Mouse (Mus musculus): ENCODE data around the gene Slc4a3. TPM values are rescaled to one million over a fixed set of nuclear protein-coding genes. Genes with fewer than 3 reads are reported as not detected.

The Slc4a3 gene
- polyA plus RNA-seq, 1 experiment from 2014 or later = 1.1 TPM

DNA sequence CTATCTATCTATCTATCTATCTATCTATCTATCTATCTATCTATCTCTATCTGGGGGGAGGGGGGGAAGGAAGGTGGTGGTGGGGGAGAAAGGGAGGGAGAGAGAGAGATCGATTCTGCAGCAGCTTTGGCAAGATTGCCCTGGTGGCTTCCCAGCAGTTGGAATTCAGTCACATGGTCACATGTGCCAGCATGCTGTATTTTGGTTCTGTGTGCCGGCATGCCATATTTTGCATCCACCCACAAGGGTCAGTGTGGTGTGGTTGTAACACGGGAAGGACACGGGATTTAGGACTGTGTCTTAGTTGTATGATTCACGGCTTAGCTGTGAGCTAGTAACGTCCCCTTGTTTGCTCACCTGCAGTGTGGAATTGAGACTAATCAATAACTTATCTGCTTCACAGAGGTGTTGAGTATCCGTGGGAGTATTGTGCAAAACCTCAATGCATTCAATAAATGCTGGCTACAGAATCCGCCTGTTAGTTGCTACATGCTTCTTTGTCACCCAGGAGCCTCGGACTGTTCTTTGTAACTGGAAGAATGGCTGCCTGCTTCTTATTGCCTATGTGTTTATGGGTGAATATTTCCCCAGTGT lies 7.4 kb upstream of the Slc4a3 start:
- Histone ChIP-seq H3K27ac (ENCODE audit: low read length) (no peak overlapping the region), H3K4me1 (ENCODE audit: control insufficient read depth, low read depth, low read length) (no peaks in the 10 kb centered on the region), H3K36me3 (ENCODE audit: control insufficient read depth, insufficient read depth) (no peaks in the 10 kb centered on the region), H3K9ac (ENCODE audit: low read depth, low read length) (no peak overlapping the region), H3K9me3 (replicated peaks; ENCODE audit: control insufficient read depth, low read length) (no peaks in the 10 kb centered on the region), H3K27me3 (ENCODE audit: control insufficient read depth, insufficient read depth, low read depth, low read length) (no peaks in the 10 kb centered on the region), H3K4me2 (ENCODE audit: low read depth, low read length) (no peak overlapping the region), H3K4me3 (ENCODE audit: low read depth, low read length) (no peak overlapping the region)
- ATAC-seq (ENCODE audit: low read depth) = no peak
- 59% methylated on average over 9 of the region's 9 CpGs for WGBS (ENCODE audit: insufficient replicate concordance)

DNA sequence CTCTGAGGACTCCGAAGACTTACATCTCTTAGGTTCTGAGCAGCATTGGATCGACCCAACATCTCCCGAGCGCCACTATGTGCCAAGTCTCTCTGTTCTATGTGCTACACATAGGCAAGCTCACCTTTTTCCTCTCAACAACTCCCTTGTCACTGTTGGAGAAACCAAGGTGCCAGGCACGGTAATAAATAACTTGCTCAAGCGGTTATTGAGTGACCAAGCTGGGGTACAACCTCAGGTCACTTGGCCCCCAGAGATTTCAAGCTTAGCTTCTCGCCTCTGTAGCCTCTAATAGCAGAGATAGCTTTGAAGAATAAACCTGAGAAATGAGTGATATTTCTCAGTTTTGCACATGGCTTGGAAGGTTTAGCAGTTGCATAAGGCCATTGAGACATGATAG lies 4.6 kb upstream of the Slc4a3 start:
- ATAC-seq (ENCODE audit: low read depth) = no peak
- 75% methylated on average over 7 of the region's 7 CpGs for WGBS (ENCODE audit: insufficient replicate concordance)
- no peaks in the 10 kb centered on the region for H3K9me3 ChIP-seq (replicated peaks; ENCODE audit: control insufficient read depth, low read length)
- H3K27ac ChIP-seq (ENCODE audit: low read length) = no peak overlapping the region
- no peak overlapping the region for H3K9ac ChIP-seq (ENCODE audit: low read depth, low read length)
- H3K4me1 ChIP-seq (ENCODE audit: control insufficient read depth, low read depth, low read length) = no peaks in the 10 kb centered on the region; the same call in 1 of the 2 replicates
- H3K36me3 ChIP-seq (ENCODE audit: control insufficient read depth, insufficient read depth) = no peaks in the 10 kb centered on the region
- no peak overlapping the region for H3K4me3 ChIP-seq (ENCODE audit: low read depth, low read length)
- H3K27me3 ChIP-seq (ENCODE audit: control insufficient read depth, insufficient read depth, low read depth, low read length) = peaks cover 10% of the 10 kb centered on the region
- H3K4me2 ChIP-seq (ENCODE audit: low read depth, low read length) = no peak overlapping the region

DNA sequence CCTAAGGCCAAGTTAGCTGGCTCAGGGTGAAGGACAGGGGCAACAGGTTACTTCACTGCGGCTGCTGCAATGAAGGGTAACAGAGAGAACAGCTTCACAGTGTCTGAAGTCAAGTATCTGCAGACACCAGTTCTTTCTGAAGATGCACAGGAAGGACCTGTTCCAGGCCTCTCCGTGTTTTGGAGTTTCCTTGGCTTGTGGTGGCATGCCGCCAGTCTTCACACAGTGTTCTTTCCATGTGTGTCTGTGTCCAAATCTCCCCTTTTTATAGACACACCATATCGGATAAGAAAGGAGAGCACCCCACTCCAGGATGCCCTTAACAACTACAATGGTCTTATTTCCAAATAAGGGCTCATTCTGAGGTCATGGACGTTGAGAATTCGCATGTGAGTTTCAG lies 1.7 kb upstream of the Slc4a3 start:
- Histone ChIP-seq H3K36me3 (ENCODE audit: control insufficient read depth, insufficient read depth) (no peaks in the 10 kb centered on the region), H3K4me3 (ENCODE audit: low read depth, low read length) (no peak overlapping the region), H3K27ac (ENCODE audit: low read length) (no peak overlapping the region), H3K9ac (ENCODE audit: low read depth, low read length) (no peak overlapping the region), H3K27me3 (ENCODE audit: control insufficient read depth, insufficient read depth, low read depth, low read length) (peaks cover 19% of the 10 kb centered on the region), H3K4me2 (ENCODE audit: low read depth, low read length) (no peak overlapping the region), H3K9me3 (replicated peaks; ENCODE audit: control insufficient read depth, low read length) (no peaks in the 10 kb centered on the region), H3K4me1 (ENCODE audit: control insufficient read depth, low read depth, low read length) (no peaks in the 10 kb centered on the region; the same call in 1 of the 2 replicates)
- no peak for ATAC-seq (ENCODE audit: low read depth)
- WGBS (ENCODE audit: insufficient replicate concordance) = 69% methylated on average over 6 of the region's 6 CpGs

DNA sequence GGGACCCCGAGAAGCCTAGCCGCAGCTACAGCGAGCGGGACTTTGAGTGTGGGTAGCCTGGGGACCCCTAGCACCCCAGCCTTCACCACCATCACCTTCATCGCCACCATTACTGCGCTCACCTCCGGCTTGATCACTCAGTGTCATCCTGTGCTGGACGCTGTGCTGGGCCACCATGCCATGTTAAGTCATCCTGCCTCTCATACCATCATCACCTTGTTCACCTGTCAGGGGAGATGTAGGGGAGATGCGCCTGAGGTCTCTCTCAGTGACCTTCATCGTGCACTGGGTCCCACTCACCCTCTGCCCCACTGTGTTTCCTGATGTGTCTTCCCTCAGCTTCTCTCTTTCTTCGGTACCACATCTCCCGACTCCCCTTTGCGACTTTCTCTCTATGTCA lies 1.3 kb downstream of the Slc4a3 start:
- no peak overlapping the region for H3K9ac ChIP-seq (ENCODE audit: low read depth, low read length)

DNA sequence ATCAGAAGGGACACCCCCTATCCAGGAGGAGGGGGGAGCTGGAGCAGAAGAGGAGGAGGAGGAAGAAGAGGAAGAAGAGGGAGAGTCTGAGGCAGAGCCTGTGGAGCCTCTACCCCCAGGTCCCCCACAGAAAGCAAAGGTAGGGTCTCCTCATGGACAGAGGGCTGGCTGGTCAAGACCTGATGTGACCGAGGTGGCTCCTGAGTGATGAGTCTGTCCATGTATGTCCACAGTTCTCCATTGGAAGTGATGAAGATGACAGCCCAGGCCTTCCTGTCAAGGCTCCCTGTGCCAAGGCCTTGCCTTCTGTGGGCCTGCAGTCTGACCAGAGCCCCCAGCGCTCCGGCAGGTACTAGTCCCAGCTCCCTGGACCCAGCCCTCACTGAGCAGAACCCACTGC lies 2.0 kb downstream of the Slc4a3 start:
- H3K27ac ChIP-seq (ENCODE audit: low read length) = no peak overlapping the region
- H3K9me3 ChIP-seq (replicated peaks; ENCODE audit: control insufficient read depth, low read length) = no peaks in the 10 kb centered on the region
- H3K4me1 ChIP-seq (ENCODE audit: control insufficient read depth, low read depth, low read length) = no peaks in the 10 kb centered on the region; the same call in 1 of the 2 replicates
- no peaks in the 10 kb centered on the region for H3K36me3 ChIP-seq (ENCODE audit: control insufficient read depth, insufficient read depth)
- H3K27me3 ChIP-seq (ENCODE audit: control insufficient read depth, insufficient read depth, low read depth, low read length) = peaks cover 19% of the 10 kb centered on the region
- ATAC-seq (ENCODE audit: low read depth) = no peak
- 57% methylated on average over 3 of the region's 3 CpGs for WGBS (ENCODE audit: insufficient replicate concordance)
- no peak overlapping the region for H3K4me2 ChIP-seq (ENCODE audit: low read depth, low read length)
- no peak overlapping the region for H3K4me3 ChIP-seq (ENCODE audit: low read depth, low read length)
- H3K9ac ChIP-seq (ENCODE audit: low read depth, low read length) = no peak overlapping the region

More for the DNA sequence above, 1.3 kb downstream of the Slc4a3 start:
- H3K4me1 ChIP-seq (ENCODE audit: control insufficient read depth, low read depth, low read length) = no peaks in the 10 kb centered on the region; the same call in 1 of the 2 replicates
- H3K4me2 ChIP-seq (ENCODE audit: low read depth, low read length) = no peak overlapping the region
- no peak overlapping the region for H3K27ac ChIP-seq (ENCODE audit: low read length)
- no peaks in the 10 kb centered on the region for H3K9me3 ChIP-seq (replicated peaks; ENCODE audit: control insufficient read depth, low read length)
- peaks cover 19% of the 10 kb centered on the region for H3K27me3 ChIP-seq (ENCODE audit: control insufficient read depth, insufficient read depth, low read depth, low read length)
- H3K36me3 ChIP-seq (ENCODE audit: control insufficient read depth, insufficient read depth) = no peaks in the 10 kb centered on the region
- no peak overlapping the region for H3K4me3 ChIP-seq (ENCODE audit: low read depth, low read length)
- whole genome bisulfite sequencing (ENCODE audit: insufficient replicate concordance) = 74% methylated on average over 13 of the region's 13 CpGs
- no peak for ATAC-seq (ENCODE audit: low read depth)

DNA sequence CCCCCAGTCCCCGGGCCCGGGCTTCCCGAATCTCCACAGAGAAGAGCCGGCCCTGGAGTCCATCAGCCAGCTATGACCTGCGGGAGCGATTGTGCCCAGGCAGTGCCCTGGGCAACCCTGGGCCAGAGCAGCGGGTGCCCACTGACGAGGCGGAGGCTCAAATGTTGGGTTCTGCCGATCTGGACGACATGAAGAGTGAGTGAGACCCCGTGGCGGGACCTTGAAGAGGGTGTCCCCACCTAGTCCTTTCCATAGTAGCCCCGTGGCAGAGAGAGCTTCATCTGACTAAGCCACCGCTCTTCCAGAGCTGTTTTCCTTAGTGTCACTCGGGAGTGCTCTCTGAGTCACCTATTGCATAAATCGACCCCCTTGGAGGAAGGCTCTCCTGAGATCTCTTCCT lies 2.8 kb downstream of the Slc4a3 start:
- H3K9ac ChIP-seq (ENCODE audit: low read depth, low read length) = no peak overlapping the region
- peaks cover 19% of the 10 kb centered on the region for H3K27me3 ChIP-seq (ENCODE audit: control insufficient read depth, insufficient read depth, low read depth, low read length)
- WGBS (ENCODE audit: insufficient replicate concordance) = 70% methylated on average over 17 of the region's 17 CpGs
- no peak for ATAC-seq (ENCODE audit: low read depth)
- H3K9me3 ChIP-seq (replicated peaks; ENCODE audit: control insufficient read depth, low read length) = no peaks in the 10 kb centered on the region
- H3K4me1 ChIP-seq (ENCODE audit: control insufficient read depth, low read depth, low read length) = no peaks in the 10 kb centered on the region; the same call in 1 of the 2 replicates
- H3K27ac ChIP-seq (ENCODE audit: low read length) = no peak overlapping the region
- H3K36me3 ChIP-seq (ENCODE audit: control insufficient read depth, insufficient read depth) = no peaks in the 10 kb centered on the region
- no peak overlapping the region for H3K4me3 ChIP-seq (ENCODE audit: low read depth, low read length)
- no peak overlapping the region for H3K4me2 ChIP-seq (ENCODE audit: low read depth, low read length)

DNA sequence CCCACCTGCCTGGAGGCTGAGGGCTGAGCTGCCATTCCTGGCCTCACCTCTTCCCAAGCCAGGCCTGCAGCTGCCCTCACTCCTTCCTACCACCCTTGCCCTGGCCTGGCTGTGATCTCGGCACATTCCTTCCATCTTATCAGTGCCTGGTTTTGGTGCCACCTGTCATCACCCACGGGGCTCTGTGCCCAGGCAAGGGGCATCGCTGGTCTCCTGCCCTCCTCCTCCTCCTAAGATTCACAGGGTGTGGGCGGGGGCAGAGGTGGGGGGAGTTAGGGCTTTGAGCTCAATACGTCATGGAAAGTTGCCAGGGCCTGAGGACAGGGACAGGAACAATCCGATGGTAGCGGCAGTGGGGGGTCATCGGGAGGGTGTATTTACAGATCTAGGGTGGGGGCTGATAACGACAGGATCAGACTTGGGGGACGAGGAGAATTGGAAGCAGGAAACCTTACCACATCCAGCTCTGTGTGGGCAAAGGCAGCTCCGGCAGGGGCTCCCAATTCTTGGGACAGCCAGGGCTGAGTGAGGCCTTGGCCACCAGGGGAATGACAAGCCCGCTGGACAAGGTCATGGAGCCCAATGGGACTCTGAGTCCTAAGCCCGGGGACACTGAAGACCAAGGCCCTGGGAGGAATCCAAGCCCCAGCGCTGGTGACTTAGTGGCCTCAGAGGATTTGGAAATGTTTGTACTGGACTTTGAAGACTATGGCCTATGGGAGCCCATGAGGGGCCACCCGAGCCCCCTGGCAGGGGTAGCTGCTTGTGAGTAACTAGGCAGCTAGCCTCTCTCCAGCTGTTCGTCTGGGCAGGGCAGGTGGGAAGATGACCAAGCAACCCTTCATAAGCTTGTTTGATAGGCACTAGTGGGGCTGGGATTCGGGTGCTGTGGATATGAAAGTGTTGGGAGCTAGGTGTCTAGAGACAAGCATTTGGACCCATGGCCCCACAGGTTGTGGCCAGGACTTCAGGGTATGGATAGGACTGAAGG lies 3.5 kb downstream of the Slc4a3 start:
- Histone ChIP-seq H3K36me3 (ENCODE audit: control insufficient read depth, insufficient read depth) (no peaks in the 10 kb centered on the region), H3K27ac (ENCODE audit: low read length) (no peak overlapping the region), H3K4me1 (ENCODE audit: control insufficient read depth, low read depth, low read length) (no peaks in the 10 kb centered on the region; the same call in 1 of the 2 replicates), H3K9ac (ENCODE audit: low read depth, low read length) (no peak overlapping the region), H3K27me3 (ENCODE audit: control insufficient read depth, insufficient read depth, low read depth, low read length) (peaks cover 19% of the 10 kb centered on the region), H3K4me3 (ENCODE audit: low read depth, low read length) (no peak overlapping the region), H3K9me3 (replicated peaks; ENCODE audit: control insufficient read depth, low read length) (no peaks in the 10 kb centered on the region), H3K4me2 (ENCODE audit: low read depth, low read length) (no peak overlapping the region)
- ATAC-seq (ENCODE audit: low read depth) = no peak
- 60% methylated on average over 17 of the region's 17 CpGs for WGBS (ENCODE audit: insufficient replicate concordance)

DNA sequence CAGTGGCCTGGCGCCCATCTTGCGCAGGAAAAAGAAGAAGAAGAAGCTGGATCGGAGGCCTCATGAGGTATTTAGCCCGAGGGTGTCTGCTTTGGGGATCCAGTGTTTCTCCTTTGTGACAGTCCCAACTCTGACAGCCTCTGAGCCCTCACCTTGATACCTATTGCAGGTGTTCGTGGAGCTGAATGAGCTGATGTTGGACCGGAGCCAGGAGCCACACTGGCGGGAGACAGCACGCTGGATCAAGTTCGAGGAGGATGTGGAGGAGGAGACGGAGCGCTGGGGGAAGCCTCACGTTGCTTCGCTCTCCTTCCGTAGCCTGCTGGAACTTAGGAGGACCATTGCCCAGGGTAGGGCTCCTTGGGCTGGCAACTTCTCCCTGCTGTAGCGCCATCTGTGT lies 4.5 kb downstream of the Slc4a3 start:
- ATAC-seq (ENCODE audit: low read depth) = no peak
- Histone ChIP-seq H3K4me2 (ENCODE audit: low read depth, low read length) (no peak overlapping the region), H3K4me1 (ENCODE audit: control insufficient read depth, low read depth, low read length) (no peaks in the 10 kb centered on the region; the same call in 1 of the 2 replicates), H3K27ac (ENCODE audit: low read length) (no peak overlapping the region), H3K36me3 (ENCODE audit: control insufficient read depth, insufficient read depth) (no peaks in the 10 kb centered on the region), H3K9me3 (replicated peaks; ENCODE audit: control insufficient read depth, low read length) (no peaks in the 10 kb centered on the region), H3K9ac (ENCODE audit: low read depth, low read length) (no peak overlapping the region), H3K4me3 (ENCODE audit: low read depth, low read length) (no peak overlapping the region), H3K27me3 (ENCODE audit: control insufficient read depth, insufficient read depth, low read depth, low read length) (peaks cover 18% of the 10 kb centered on the region)
- 68% methylated on average over 15 of the region's 15 CpGs for WGBS (ENCODE audit: insufficient replicate concordance)

DNA sequence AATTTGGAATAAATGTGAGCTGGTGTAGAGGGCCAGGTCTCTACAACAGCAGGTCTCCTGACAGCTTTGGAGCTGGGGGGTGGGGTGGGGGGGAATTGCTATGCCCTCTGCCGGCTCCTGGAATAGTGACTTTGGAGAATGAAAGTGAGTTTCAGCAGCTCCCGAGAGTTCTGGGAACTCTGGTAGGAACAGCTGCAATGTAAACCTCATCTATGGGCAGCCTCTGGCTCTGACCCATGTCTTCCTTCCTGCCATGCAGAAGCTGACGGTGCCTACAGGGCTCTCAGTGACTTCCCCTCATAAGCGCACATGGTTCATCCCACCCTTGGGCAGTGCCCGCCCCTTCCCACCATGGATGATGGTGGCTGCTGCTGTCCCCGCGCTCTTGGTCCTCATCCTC lies 9.6 kb downstream of the Slc4a3 start:
- H3K4me3 ChIP-seq (ENCODE audit: low read depth, low read length) = no peak overlapping the region
- H3K27ac ChIP-seq (ENCODE audit: low read length) = no peak overlapping the region
- H3K27me3 ChIP-seq (ENCODE audit: control insufficient read depth, insufficient read depth, low read depth, low read length) = no peaks in the 10 kb centered on the region
- WGBS (ENCODE audit: insufficient replicate concordance) = 69% methylated on average over 7 of the region's 7 CpGs
- no peak overlapping the region for H3K9ac ChIP-seq (ENCODE audit: low read depth, low read length)
- no peaks in the 10 kb centered on the region for H3K36me3 ChIP-seq (ENCODE audit: control insufficient read depth, insufficient read depth)
- ATAC-seq (ENCODE audit: low read depth) = no peak
- no peak overlapping the region for H3K4me2 ChIP-seq (ENCODE audit: low read depth, low read length)
- no peaks in the 10 kb centered on the region for H3K9me3 ChIP-seq (replicated peaks; ENCODE audit: control insufficient read depth, low read length)
- H3K4me1 ChIP-seq (ENCODE audit: control insufficient read depth, low read depth, low read length) = no peaks in the 10 kb centered on the region
